Mouse (Mus musculus) embryo, embryonic 11 days (tissue): ENCODE data around the gene Ndufa11.

Experiments used
- DNase-seq: peaks from one replicate; pipeline ENCODE4 v3.0.0-alpha.2; 2015

Ndufa11 gene

DNA sequence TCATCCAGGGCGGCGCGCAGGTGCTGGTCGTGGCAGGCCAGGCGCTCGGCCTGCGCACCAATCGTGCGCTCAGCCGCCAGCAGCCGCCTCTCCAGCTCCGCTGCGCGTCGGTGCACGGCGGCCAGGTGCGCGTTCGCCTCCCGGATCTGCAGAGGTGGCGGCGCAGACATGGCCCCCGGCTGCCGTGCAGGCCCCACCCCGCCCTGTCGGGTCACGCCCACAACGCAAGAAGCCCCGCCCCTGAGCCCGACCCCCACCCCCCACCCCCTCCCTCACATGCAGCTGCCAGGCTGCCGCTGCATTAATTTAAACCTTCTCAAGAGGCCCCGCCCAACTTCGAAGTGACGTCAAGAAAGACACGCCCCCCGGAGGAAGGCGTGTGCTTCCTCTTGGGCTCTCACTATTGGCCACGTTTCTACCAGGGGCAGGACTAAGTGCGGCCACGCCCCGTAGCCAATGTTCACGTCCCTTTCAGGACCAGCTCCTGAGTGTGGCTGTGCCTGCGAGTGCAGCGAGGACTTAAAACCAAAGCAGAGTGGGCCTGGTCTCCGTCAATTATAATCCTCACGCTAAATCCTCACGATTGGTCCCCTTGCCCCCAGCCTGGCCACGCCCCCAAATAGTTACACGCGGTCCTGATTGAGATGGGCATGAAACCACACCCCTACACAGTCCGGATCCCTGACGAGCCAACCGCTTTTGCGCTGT, 758 bp upstream of the Ndufa11 start:
- DNase-seq, result peak; percentile 98

DNA sequence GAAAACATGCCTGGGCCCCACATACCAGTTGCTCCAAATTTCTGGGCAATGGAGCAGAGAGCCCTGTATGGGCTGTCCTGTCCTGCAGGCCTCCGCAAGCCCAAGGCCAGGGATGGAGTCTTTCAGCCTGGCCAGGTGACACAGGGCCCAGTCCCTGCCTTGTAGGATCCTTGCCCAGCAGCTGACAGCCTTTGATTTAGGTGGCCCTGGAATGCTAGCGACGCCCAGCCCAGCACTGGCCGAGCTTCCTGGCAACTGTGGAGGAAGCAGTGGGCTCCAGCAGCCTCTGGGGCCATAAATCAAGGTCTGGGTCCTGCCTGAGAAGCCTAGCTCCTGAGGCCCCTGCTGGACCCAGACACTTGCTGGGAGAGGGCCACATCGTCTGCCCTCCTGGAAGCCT, 4.9 kb downstream of the Ndufa11 start:
- peak; percentile 30 for DNase-seq

GRCm38 (mm10) chr17:56723419-56724161, 6.0 kb downstream of the Ndufa11 start:
- no peak for DNase-seq

DNA sequence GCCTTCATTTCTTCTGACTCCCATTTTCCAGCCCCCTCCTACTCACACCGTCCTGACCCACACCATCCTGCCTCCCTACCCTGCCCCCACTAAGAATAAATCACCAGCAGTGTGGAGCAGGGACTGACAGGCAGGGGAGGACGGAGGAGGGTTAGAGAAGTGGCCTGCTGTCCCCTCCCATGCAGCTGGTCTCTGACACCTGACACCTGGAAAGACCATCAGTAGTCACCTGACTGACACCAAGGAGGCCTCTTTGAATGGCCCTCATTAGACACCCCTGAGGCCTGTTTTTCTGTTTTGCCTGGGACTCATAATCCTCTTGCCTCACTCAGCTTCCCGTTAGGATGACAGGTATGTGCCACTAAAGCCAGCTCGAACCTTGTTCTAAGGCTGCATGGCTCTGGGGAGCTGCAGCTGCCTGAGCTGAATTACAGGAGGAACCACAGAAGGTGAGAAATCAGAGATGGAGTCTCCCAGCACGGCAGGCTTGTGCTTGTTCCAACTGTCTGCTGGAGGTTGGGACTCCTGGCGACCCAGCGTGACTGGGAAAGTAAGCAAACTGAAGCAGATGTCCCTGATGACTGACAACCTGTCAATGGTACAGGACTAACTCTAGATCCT, 9.6 kb downstream of the Ndufa11 start:
- DNase-seq, result peak; percentile 47

DNA sequence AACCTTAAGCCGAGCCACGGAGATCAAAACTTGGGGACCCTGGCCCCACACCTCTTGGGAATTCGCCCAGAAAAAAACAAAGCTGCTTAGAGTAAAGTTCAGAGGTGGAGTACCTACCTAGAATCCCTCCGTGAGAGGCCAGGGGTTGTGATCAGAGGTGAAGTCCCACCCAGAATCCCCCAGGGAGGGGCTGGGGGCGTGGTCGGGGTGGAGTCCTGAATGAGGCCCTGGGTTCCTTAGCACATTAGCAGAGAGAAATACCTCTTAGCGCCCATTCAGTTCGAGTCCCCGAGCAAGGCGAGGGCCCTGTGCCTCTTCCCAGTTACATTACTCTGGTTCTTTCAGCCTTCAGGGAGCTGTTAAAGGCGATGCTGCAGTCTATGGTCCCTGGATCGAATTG, 10.1 kb downstream of the Ndufa11 start:
- peak; percentile 44 for DNase-seq

GRCm38 (mm10) chr17:56728117-56728516, 10.6 kb downstream of the Ndufa11 start:
- no peak for DNase-seq

DNA sequence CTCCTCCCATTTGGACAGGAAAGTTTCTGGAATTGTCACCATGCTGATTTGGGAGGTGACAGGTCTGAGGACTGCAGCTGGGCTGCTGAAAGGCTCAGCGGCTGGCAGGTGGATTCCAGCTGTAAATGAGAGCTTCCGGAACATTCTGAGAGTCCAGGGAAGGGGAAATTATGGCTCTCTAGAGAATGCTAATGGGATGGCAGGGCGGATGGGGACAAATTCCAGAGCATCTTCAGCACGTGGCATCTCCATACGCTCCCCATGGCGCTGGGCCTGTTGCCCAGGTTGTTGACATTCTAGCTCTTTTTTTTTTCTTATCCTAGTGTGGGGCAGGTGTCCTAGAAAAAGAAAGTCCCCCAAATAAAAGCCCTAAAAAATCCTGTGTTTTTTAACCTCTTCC, 11.6 kb downstream of the Ndufa11 start:
- no peak for DNase-seq

- DNase-seq, result no peak
Measured at GRCm38 (mm10) chr17:56729656-56730055, 12.1 kb downstream of the Ndufa11 start.

DNA sequence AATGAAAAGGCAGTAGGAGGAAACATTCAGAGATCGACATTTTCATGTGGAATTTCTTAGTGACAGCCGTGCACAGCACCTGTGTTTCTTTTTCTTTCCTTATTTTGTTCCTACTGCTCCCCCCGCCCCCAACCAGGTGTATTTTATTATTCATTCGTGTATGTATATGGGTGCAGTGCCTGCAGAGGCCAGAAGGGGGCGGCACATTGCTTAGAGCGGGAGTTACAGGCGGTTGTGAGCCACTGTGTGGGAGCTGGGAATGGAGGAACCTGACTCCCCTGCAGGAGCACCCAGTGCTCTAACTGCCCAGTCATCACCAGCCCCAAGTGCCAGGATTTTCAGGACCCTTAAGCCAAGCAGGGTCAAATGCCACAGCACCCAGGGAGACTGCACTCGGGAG, 19.0 kb downstream of the Ndufa11 start:
- DNase-seq, result no peak

- DNase-seq, result no peak
Measured at GRCm38 (mm10) chr17:56738221-56738620, 20.7 kb downstream of the Ndufa11 start.

GRCm38 (mm10) chr17:56740118-56740787, 22.7 kb downstream of the Ndufa11 start:
- DNase-seq, result no peak

DNA sequence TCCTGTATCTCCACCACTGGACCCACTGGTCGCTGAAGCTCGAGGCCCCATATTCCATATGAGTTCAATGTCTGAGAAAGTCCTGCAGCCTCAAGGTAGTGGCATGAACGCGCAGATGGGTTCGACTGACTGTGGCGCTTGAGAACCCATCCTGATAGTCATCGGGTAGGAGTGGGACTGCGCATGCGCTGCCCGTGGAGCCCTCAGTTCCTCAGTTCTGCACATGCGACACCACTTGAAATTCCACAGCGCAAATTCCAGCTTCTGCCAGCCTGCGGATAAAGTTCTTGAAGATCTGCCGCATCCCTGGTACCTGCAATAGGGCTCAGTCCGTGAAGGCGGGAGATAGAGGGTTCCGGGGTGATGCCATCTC, 23.2 kb downstream of the Ndufa11 start:
- no peak for DNase-seq

DNA sequence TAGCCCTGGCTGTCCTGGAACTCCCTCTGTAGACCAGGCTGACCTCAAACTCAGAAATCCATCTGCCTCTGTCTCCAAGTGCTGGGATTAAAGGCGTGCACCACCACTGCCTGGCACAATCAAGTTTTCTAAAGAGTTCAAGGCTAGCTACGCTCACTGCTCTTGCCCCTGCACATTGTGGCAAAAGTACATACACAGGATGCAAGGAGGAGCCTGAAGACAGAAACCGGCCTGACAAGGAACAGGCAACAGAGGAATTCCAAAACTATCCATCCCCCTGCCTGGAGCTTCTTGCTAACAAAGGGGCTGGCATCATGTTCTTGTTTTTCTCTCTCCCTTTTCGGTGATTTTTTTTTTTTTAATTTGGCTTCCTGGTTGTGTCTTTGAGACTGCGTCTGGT, 26.6 kb downstream of the Ndufa11 start:
- no peak for DNase-seq

- peak; percentile 81 for DNase-seq
Measured at GRCm38 (mm10) chr17:56751404-56752072, 34.0 kb downstream of the Ndufa11 start.

DNA sequence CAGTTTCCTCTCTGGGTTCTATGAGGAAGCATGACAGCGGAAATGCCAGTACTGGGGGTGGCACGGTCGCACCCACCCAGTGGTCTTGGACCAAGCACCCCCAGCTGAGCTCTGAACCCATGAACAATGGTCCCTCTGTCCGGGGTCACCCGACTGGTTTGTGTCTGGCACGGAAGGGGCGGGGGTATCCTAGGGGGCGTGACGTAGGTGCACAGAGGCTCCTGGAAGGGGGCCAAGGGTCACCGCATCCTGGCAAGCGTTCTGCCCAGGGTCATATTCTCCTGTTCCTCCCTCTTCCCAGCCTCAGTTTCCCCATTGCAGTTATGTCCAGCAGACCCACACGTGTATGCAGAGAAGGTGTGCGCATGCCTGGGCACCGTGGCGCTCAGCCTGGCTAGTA, 35.9 kb downstream of the Ndufa11 start:
- DNase-seq, result no peak

DNA sequence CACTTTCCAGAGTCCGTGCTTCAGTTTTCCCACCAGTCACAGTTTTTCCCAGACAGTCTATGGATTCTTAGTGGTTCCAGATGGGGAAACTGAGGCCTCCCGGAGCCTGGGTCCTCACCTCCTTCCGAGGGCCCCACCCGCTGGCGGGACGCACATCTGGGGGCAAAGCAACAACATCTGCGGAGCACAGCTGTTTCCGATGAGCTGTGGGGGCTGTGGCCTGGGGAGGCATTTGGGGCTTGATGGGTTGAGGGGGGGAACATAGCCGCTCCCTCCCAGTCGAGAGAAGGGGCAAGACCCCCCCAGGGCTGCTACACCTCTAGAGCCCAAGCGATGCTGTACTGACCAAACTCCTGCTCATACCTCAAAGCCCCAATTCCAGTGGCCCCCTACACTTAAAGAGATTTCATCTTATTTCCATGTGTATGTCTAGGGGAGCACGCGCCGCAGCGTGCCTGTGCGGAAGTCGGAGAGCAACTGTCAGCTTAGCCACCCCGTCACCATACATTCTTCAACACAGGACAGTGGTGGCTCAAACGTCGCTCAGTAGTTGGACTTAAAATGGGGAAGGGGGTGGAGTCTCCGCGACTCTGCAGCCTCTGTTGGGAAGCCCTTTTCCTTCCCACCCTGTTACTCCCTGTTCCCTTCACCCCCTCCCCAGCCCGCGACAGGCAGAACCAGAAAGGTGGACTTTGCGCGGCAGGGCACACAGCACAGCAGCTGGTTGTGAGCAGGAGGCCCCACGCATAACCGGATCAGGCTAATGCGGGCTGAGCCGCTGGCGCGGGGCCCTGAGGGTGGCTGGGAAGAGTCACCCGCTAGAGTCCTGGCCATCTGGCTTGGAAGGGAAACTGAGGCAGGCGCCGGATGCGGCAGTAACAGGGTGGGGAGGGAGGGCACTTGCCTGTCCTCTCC, 37.0 kb downstream of the Ndufa11 start:
- DNase-seq, result peak; percentile 20

- DNase-seq, result peak; percentile 38
Measured at GRCm38 (mm10) chr17:56756703-56757399, 39.3 kb downstream of the Ndufa11 start.

DNA sequence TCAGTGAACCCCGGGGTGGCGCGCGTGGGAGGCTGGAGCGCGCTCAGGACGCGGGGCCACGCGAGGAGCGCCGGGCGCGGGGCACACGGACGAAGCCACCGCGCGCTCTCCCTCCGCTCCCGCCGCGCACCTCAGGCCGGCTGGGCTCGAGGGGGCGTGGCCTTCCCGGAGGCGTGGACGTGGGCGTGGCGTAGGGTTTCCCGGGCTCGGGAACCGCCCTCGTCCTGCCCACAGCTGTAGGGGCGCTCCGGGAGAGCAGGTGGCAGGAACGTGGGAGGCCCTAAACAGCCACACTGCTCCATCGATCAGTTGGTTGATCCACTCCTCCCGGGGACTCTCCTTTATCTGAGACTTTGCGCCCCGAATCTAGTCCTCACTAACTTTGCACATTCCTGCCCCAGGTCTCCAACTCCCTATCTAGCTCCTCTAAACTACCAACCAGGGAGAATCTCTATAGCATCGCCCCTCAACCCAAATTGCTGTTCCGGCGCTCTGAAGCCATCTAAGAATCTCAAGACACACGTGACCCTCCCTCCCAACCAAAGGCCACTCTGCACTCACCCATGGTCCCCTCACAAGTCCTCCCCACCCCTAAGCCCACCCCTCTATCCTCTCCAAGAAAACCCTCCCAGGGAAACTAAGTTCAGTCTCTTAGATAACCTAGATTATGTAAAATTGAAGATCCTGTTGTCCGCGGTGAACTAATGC, 40.0 kb downstream of the Ndufa11 start, which contains the start of gene Nrtn:
Nrtn (minus strand) TSS at position 115 of the 708 bp plus-strand sequence.
- peak; percentile 91 for DNase-seq

GRCm38 (mm10) chr17:56758132-56758531, 40.6 kb downstream of the Ndufa11 start:
- peak; percentile 69 for DNase-seq

DNA sequence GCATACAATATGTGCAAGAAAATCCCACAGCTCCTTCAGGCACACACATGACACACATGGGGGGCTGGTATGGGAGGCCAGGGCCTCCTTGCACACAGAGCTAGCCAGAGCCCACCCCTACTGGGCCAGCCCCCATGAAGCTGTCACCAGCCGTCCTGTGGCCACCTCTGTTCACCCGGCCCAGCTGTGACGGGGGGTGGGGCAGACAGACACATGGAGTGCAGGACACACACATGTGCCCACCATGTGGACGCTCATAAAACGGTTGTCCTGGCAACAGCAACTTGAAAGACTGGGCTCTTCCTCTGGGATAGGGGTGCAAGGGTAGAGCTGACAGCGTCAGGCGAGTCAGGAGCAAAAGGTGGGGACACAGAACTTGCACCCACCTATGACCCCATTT, 41.7 kb downstream of the Ndufa11 start:
- DNase-seq, result peak; percentile 58
